Mouse (Mus musculus) heart, embryonic 14.5 days (tissue): ENCODE measurements around the gene B4galt7. TPM values are rescaled to one million over a fixed set of nuclear protein-coding genes. Genes with fewer than 3 reads are reported as not detected.

Experiments
- ATAC-seq: fragments of 200-750 bp; cut with Nextera tagmentation; 2 replicates; pipeline ENCODE4 v1.8.0; 2017; ENCODE audit warnings: low read depth, moderate TSS enrichment; ENCODE audit not compliant: insufficient number of reproducible peaks, insufficient read depth, low FRiP score
- H3K27ac ChIP-seq, 2 experiments: fragments of 200-500 bp in 1 of 2; fragments of 300-500 bp in 1 of 2; sonication (generic) in 1 of 2; replicated peaks in 1 of 2; 2 replicates each; pipeline ENCODE4 v1.5.1; 2012 to 2014; ENCODE audit warnings: low read depth in 2 of 2, low read length in 2 of 2, control low read depth in 1 of 2, mild to moderate bottlenecking in 1 of 2, mixed read lengths in 1 of 2; ENCODE audit not compliant: control insufficient read depth in 1 of 2, insufficient read depth in 1 of 2
- H3K27me3 ChIP-seq: fragments of 300-500 bp; sonication (generic); 2 replicates; pipeline ENCODE4 v1.6.1; 2014; ENCODE audit warnings: mild to moderate bottlenecking, low read length, control low read depth; ENCODE audit not compliant: control insufficient read depth, insufficient read depth
- H3K36me3 ChIP-seq: fragments of 300-500 bp; sonication (generic); 2 replicates; pipeline ENCODE4 v1.6.1; 2014; ENCODE audit warnings: mild to moderate bottlenecking, control low read depth, low read length, mixed read lengths; ENCODE audit not compliant: control insufficient read depth, insufficient read depth
- H3K4me1 ChIP-seq, 2 experiments: fragments of 200-500 bp in 1 of 2; fragments of 300-500 bp in 1 of 2; sonication (generic) in 1 of 2; 2 replicates each; pipeline ENCODE4 v1.6.1; 2012 to 2014; ENCODE audit warnings: low read length in 2 of 2, control low read depth in 1 of 2, mixed read lengths in 1 of 2; ENCODE audit not compliant: control insufficient read depth in 2 of 2, insufficient read depth in 2 of 2
- H3K4me2 ChIP-seq: fragments of 300-500 bp; sonication (generic); 2 replicates; pipeline ENCODE4 v1.6.1; 2014; ENCODE audit warnings: mild to moderate bottlenecking, low read length
- H3K4me3 ChIP-seq, 2 experiments: fragments of 200-500 bp in 1 of 2; fragments of 300-500 bp in 1 of 2; sonication (generic) in 1 of 2; 2 replicates each; pipeline ENCODE4 v1.5.1; 2012 to 2014; ENCODE audit warnings: low read length in 2 of 2, mild to moderate bottlenecking in 2 of 2, control low read depth in 1 of 2, low read depth in 1 of 2, moderate library complexity in 1 of 2; ENCODE audit not compliant: control insufficient read depth in 1 of 2, insufficient read depth in 1 of 2
- H3K9ac ChIP-seq: fragments of 300-500 bp; sonication (generic); 2 replicates; pipeline ENCODE4 v1.6.1; 2014; ENCODE audit warnings: mild to moderate bottlenecking, low read length
- H3K9me3 ChIP-seq: fragments of 300-500 bp; sonication (generic); 2 replicates; pipeline ENCODE4 v1.6.1; 2016; ENCODE audit warnings: low read length, control low read depth; ENCODE audit not compliant: control insufficient read depth
- WGBS: fragments of 180-500 bp; shearing (Covaris S2); extraction: QIAGEN DNeasy Blood & Tissue Kit; methylation state at CpG from one replicate; pipeline ENCODE4 v1.1.7; 2014; 5-methylcytosine and 5-hydroxymethylcytosine counted together
- polyA plus RNA-seq: library from polyadenylated mRNA; unstranded; fragments of >200 nt; fragmentation: Nextera tagmentation; extraction: Ambion mirVana; gene quantifications from 2 replicates; pipeline ENCODE4 v1.2.1, GENCODE M21; 2014

The B4galt7 gene
- polyA plus RNA-seq, 1 experiment from 2014 or later: 17.2 TPM

DNA sequence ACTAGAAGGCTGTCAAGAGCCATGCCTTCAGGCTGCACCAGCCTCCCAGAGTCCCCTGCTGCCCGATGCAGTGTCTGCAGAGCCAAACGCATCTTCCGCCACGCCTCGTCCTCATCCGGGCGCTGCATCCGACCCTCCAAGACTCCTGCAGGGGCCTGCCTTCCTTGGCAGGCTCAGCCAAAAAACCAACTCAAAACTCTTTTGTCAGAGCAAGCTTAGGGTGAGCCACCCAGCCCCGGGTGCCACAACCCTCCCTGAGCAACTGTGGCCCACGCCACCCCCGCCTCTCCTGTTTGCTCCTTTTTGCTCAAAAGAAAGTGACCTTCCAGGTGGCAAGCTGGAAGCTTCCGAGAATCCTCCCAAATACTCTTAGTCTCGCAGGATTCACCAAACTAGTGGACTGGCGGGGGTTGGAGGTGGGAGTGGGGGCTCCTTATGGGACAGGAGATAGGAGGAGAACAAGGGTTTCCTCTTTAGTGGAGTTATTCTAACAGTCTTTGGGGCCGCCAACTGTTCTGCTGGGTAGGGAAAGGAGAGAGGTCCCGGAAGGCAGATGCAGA, 29.9 kb upstream of the B4galt7 start:
- Histone ChIP-seq H3K27me3 (no peaks in the 10 kb centered on the region), H3K27ac (peak overlapping the region in 1 of 2 experiments; percentile 83; a peak in 2 of 4 replicates), H3K4me2 (peak overlapping the region; percentile 88), H3K4me3 (peak overlapping the region; percentile 83 to 87), H3K9me3 (no peaks in the 10 kb centered on the region), H3K4me1 (peaks cover 10 to 16% of the 10 kb centered on the region in 2 experiments; a peak in 3 of 4 replicates), H3K36me3 (peaks cover 32% of the 10 kb centered on the region), H3K9ac (peak overlapping the region; percentile 96)
- no peak for ATAC-seq
- 13% methylated on average over 16 of the region's 16 CpGs for WGBS

- H3K4me1 ChIP-seq: peaks cover 10 to 16% of the 10 kb centered on the region in 2 experiments; a peak in 3 of 4 replicates
- peaks cover 26% of the 10 kb centered on the region for H3K36me3 ChIP-seq
- H3K27ac ChIP-seq: peak overlapping the region; percentile 58 to 83
- peak overlapping the region; percentile 83 to 87 for H3K4me3 ChIP-seq
- H3K27me3 ChIP-seq: no peaks in the 10 kb centered on the region
- H3K4me2 ChIP-seq: peak overlapping the region; percentile 88
- under 1% methylated on average over 42 of the region's 47 CpGs for WGBS
- peak overlapping the region; percentile 96 for H3K9ac ChIP-seq
- H3K9me3 ChIP-seq: no peaks in the 10 kb centered on the region
- ATAC-seq: peak; percentile 60
Measured at GRCm38 (mm10) chr13:55570286-55570973, 29.3 kb upstream of the B4galt7 start.

GRCm38 (mm10) chr13:55571027-55571751, 28.5 kb upstream of the B4galt7 start, which contains the start of gene Fam193b:
TSS of gene Fam193b (minus strand) at chr13:55571120.
- ATAC-seq: peak; percentile 87
- Histone ChIP-seq H3K9ac (peak within 1 kb of the TSS; percentile 96), H3K27me3 (no peaks in the 10 kb centered on the region), H3K4me1 (peaks cover 10 to 16% of the 10 kb centered on the region in 2 experiments; a peak in 3 of 4 replicates), H3K36me3 (peaks cover 20% of the 10 kb centered on the region), H3K27ac (peak within 1 kb of the TSS; percentile 59 to 83), H3K4me3 (peak within 1 kb of the TSS; percentile 83 to 87), H3K9me3 (no peaks in the 10 kb centered on the region), H3K4me2 (peak within 1 kb of the TSS; percentile 88)
- 2% methylated on average over 40 of the region's 47 CpGs for WGBS

- H3K4me3 ChIP-seq: no peak overlapping the region
- peaks cover 10 to 16% of the 10 kb centered on the region in 2 experiments; a peak in 3 of 4 replicates for H3K4me1 ChIP-seq
- H3K27me3 ChIP-seq: no peaks in the 10 kb centered on the region
- no peak for ATAC-seq
- H3K9ac ChIP-seq: no peak overlapping the region
- H3K36me3 ChIP-seq: peaks cover 14% of the 10 kb centered on the region
- 0 out of 2 replicates have a peak overlapping the region, but pooled peaks have one; percentile 2 for H3K4me2 ChIP-seq
- WGBS: 83% methylated on average over 2 of the region's 2 CpGs
- no peaks in the 10 kb centered on the region for H3K9me3 ChIP-seq
- H3K27ac ChIP-seq: no peak overlapping the region
Measured at GRCm38 (mm10) chr13:55571977-55572376, 27.7 kb upstream of the B4galt7 start.

GRCm38 (mm10) chr13:55573432-55573831, 26.3 kb upstream of the B4galt7 start, which contains the start of gene Tmed9:
TSS of gene Tmed9 (plus strand) at chr13:55573732.
- Histone ChIP-seq H3K9ac (no peak within 1 kb of the TSS), H3K4me2 (no peak within 1 kb of the TSS), H3K9me3 (no peaks in the 10 kb centered on the region), H3K36me3 (peaks cover 2% of the 10 kb centered on the region; the same call in 1 of the 2 replicates), H3K4me3 (no peak within 1 kb of the TSS), H3K27me3 (no peaks in the 10 kb centered on the region), H3K27ac (no peak within 1 kb of the TSS), H3K4me1 (peaks cover 10 to 12% of the 10 kb centered on the region in 2 experiments; a peak in 3 of 4 replicates)
- no peak for ATAC-seq
- WGBS: 94% methylated on average over 2 of the region's 2 CpGs

GRCm38 (mm10) chr13:55574321-55574720, 25.4 kb upstream of the B4galt7 start:
- Histone ChIP-seq H3K4me2 (no peak overlapping the region), H3K4me3 (no peak overlapping the region), H3K36me3 (no peaks in the 10 kb centered on the region), H3K4me1 (peaks cover 7 to 8% of the 10 kb centered on the region in 2 experiments; a peak in 3 of 4 replicates), H3K27me3 (no peaks in the 10 kb centered on the region), H3K9me3 (no peaks in the 10 kb centered on the region), H3K27ac (no peak overlapping the region), H3K9ac (no peak overlapping the region)
- ATAC-seq: no peak
- WGBS: 76% methylated on average over 5 of the region's 5 CpGs

DNA sequence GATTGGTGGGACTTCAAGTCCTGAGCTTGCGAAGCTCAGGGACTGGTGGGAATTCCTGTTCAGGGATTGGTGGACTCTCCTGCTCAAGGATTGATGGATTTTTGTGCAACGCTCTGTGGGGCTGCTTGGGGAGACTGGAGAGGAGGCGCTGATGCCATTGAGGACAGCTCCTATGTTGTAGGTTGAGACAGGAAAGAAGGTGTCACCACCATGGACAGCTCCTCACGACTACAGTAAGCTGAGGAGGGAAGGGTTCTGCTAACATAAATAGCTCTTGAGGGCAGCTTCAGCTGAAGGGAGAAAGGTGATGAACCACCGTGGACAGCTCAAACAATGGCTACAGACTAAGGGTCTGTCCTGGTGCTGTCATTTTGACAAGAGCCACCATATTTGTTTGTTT, 23.8 kb upstream of the B4galt7 start:
- no peaks in the 10 kb centered on the region for H3K36me3 ChIP-seq
- no peaks in the 10 kb centered on the region for H3K9me3 ChIP-seq
- no peak overlapping the region for H3K9ac ChIP-seq
- no peak overlapping the region for H3K4me3 ChIP-seq
- H3K4me2 ChIP-seq: no peak overlapping the region
- H3K27me3 ChIP-seq: no peaks in the 10 kb centered on the region
- ATAC-seq: no peak; the same call in 1 of the 2 replicates
- no peak overlapping the region for H3K27ac ChIP-seq
- WGBS: 36% methylated on average over 5 of the region's 5 CpGs
- no peaks in the 10 kb centered on the region for H3K4me1 ChIP-seq
